Mouse (Mus musculus): ENCODE measurements around the gene Set.

The Set gene

GRCm38 (mm10) chr2:30061215-30062166 lies 4.3 kb downstream of the Set start:
- DNase-seq (ENCODE audit: inconsistent ontology term) = peak; percentile 71

GRCm38 (mm10) chr2:30062249-30063093 lies 5.3 kb downstream of the Set start:
- peak; percentile 78 for DNase-seq (ENCODE audit: inconsistent ontology term)

GRCm38 (mm10) chr2:30063235-30063634 lies 6.1 kb downstream of the Set start:
- no peak for DNase-seq (ENCODE audit: inconsistent ontology term)

- no peak for DNase-seq (ENCODE audit: inconsistent ontology term)
Measured at GRCm38 (mm10) chr2:30063791-30064190, 6.6 kb downstream of the Set start.

- no peak for DNase-seq (ENCODE audit: inconsistent ontology term)
Measured at GRCm38 (mm10) chr2:30064298-30064697, 7.1 kb downstream of the Set start.

- DNase-seq (ENCODE audit: inconsistent ontology term) = peak; percentile 98
Measured at GRCm38 (mm10) chr2:30066046-30066901, 9.1 kb downstream of the Set start.

- peak; percentile 50 for DNase-seq (ENCODE audit: inconsistent ontology term)
Measured at GRCm38 (mm10) chr2:30067031-30067888, 10.1 kb downstream of the Set start.

- no peak for DNase-seq (ENCODE audit: inconsistent ontology term)
Measured at GRCm38 (mm10) chr2:30067962-30068361, 10.8 kb downstream of the Set start.

GRCm38 (mm10) chr2:30072875-30073274 lies 15.7 kb downstream of the Set start:
- no peak for DNase-seq (ENCODE audit: inconsistent ontology term)

- no peak for DNase-seq (ENCODE audit: inconsistent ontology term)
Measured at GRCm38 (mm10) chr2:30073285-30073684, 16.1 kb downstream of the Set start.

GRCm38 (mm10) chr2:30075625-30076024 lies 18.4 kb downstream of the Set start:
- no peak for DNase-seq (ENCODE audit: inconsistent ontology term)

- DNase-seq (ENCODE audit: inconsistent ontology term) = no peak
Measured at GRCm38 (mm10) chr2:30076439-30076838, 19.3 kb downstream of the Set start.

GRCm38 (mm10) chr2:30076959-30077358 lies 19.8 kb downstream of the Set start:
- no peak for DNase-seq (ENCODE audit: inconsistent ontology term)

GRCm38 (mm10) chr2:30077502-30078348 lies 20.5 kb downstream of the Set start, which contains the start of gene Pkn3:
Gene Pkn3, plus strand, starts transcription at chr2:30077684.
- peak; percentile 87 for DNase-seq (ENCODE audit: inconsistent ontology term)

- peak; percentile 19 for DNase-seq (ENCODE audit: inconsistent ontology term)
Measured at GRCm38 (mm10) chr2:30078349-30078712, 21.2 kb downstream of the Set start.

GRCm38 (mm10) chr2:30078760-30079159 lies 21.6 kb downstream of the Set start:
- no peak for DNase-seq (ENCODE audit: inconsistent ontology term)

GRCm38 (mm10) chr2:30080181-30080800 lies 23.1 kb downstream of the Set start:
- DNase-seq (ENCODE audit: inconsistent ontology term) = no peak

GRCm38 (mm10) chr2:30084113-30084512 lies 26.9 kb downstream of the Set start:
- no peak for DNase-seq (ENCODE audit: inconsistent ontology term)

- DNase-seq (ENCODE audit: inconsistent ontology term) = no peak
Measured at GRCm38 (mm10) chr2:30084632-30085031, 27.5 kb downstream of the Set start.
